Mouse (Mus musculus) thymus, adult 18-20 months (tissue): ENCODE data around the gene Zfp426.

Experiments
- DNase-seq, 2 experiments: peaks; one replicate each; pipeline ENCODE4 v3.0.0; 2022; ENCODE audit warnings: mixed read lengths in 2 of 2

The Zfp426 gene

GRCm38 (mm10) chr9:20492527-20493233 lies at the start of gene Zfp426:
Zfp426 (minus strand) TSS chr9:20492746.
- DNase-seq = peak; percentile 72 to 79

- no peak for DNase-seq
Measured at GRCm38 (mm10) chr9:20536598-20536997, 44.1 kb upstream of the Zfp426 start.

- DNase-seq = no peak
Measured at GRCm38 (mm10) chr9:20534326-20534926, 41.9 kb upstream of the Zfp426 start.

GRCm38 (mm10) chr9:20521306-20521957 lies 28.9 kb upstream of the Zfp426 start, which contains the start of gene Zfp266:
Zfp266 (minus strand) TSS chr9:20521417.
- peak; percentile 77 to 81 for DNase-seq

GRCm38 (mm10) chr9:20520531-20521210 lies 28.1 kb upstream of the Zfp426 start:
- DNase-seq = no peak

GRCm38 (mm10) chr9:20519949-20520348 lies 27.4 kb upstream of the Zfp426 start:
- no peak for DNase-seq

- DNase-seq = no peak
Measured at GRCm38 (mm10) chr9:20518708-20519107, 26.2 kb upstream of the Zfp426 start.

GRCm38 (mm10) chr9:20517727-20518126 lies 25.2 kb upstream of the Zfp426 start:
- no peak for DNase-seq

GRCm38 (mm10) chr9:20514016-20514415 lies 21.5 kb upstream of the Zfp426 start:
- DNase-seq = no peak

GRCm38 (mm10) chr9:20512714-20513113 lies 20.2 kb upstream of the Zfp426 start:
- DNase-seq = no peak

- no peak for DNase-seq
Measured at GRCm38 (mm10) chr9:20511645-20512044, 19.1 kb upstream of the Zfp426 start.

GRCm38 (mm10) chr9:20510346-20510745 lies 17.8 kb upstream of the Zfp426 start:
- no peak for DNase-seq

GRCm38 (mm10) chr9:20509676-20510075 lies 17.1 kb upstream of the Zfp426 start:
- no peak for DNase-seq

- DNase-seq = no peak
Measured at GRCm38 (mm10) chr9:20504801-20505200, 12.3 kb upstream of the Zfp426 start.

- no peak for DNase-seq
Measured at GRCm38 (mm10) chr9:20493281-20493680, 735 bp upstream of the Zfp426 start.

- DNase-seq = no peak
Measured at GRCm38 (mm10) chr9:20491858-20492526, 554 bp downstream of the Zfp426 start.

- DNase-seq = no peak
Measured at GRCm38 (mm10) chr9:20489536-20489935, 3.0 kb downstream of the Zfp426 start.

GRCm38 (mm10) chr9:20479396-20479795 lies 13.2 kb downstream of the Zfp426 start:
- DNase-seq = no peak

- DNase-seq = no peak
Measured at GRCm38 (mm10) chr9:20476632-20477031, 15.9 kb downstream of the Zfp426 start.

GRCm38 (mm10) chr9:20466761-20467442 lies 25.6 kb downstream of the Zfp426 start:
- DNase-seq = peak; percentile 1 to 9

- peak; percentile 63 to 69 for DNase-seq
Measured at GRCm38 (mm10) chr9:20459377-20460317, 32.9 kb downstream of the Zfp426 start, which contains the start of gene Zfp26. Zfp26 (minus strand) TSS chr9:20460162.
